Mouse (Mus musculus) erythroblast, embryonic 14.5 days (primary cell): ENCODE data around the gene H2-DMa. TPM values are rescaled to one million over a fixed set of nuclear protein-coding genes. Genes with fewer than 3 reads are reported as not detected.

ENCODE experiments used
- H3K27me3 ChIP-seq: 2 replicates; pipeline ENCODE4 v1.6.1; 2012; ENCODE audit warnings: inconsistent platforms; ENCODE audit not compliant: control insufficient read depth
- H3K36me3 ChIP-seq: 2 replicates; pipeline ENCODE4 v1.6.1; 2012; ENCODE audit warnings: mild to moderate bottlenecking, inconsistent platforms; ENCODE audit not compliant: control insufficient read depth
- H3K4me1 ChIP-seq: 2 replicates; pipeline ENCODE4 v1.6.1; 2012; ENCODE audit warnings: inconsistent platforms; ENCODE audit not compliant: control insufficient read depth
- H3K4me3 ChIP-seq: replicated peaks from 2 replicates; pipeline ENCODE3; 2012; ENCODE audit warnings: moderate library complexity, mild to moderate bottlenecking, inconsistent platforms
- H3K9me3 ChIP-seq: 2 replicates; pipeline ENCODE4 v1.6.1; 2012; ENCODE audit warnings: low read length, inconsistent platforms, mixed read lengths; ENCODE audit not compliant: control insufficient read depth
- GATA1 ChIP-seq: IDR thresholded peaks from 2 replicates; pipeline ENCODE4 v1.6.1; 2012; ENCODE audit warnings: low read length, inconsistent platforms, mixed read lengths
- TAL1 ChIP-seq: IDR thresholded peaks from 3 replicates; pipeline ENCODE4 v1.6.1; 2012; ENCODE audit warnings: low read length, inconsistent platforms, mixed read lengths
- polyA plus RNA-seq: library from polyadenylated mRNA; stranded (reverse); fragments of >175 nt; gene quantifications from 2 replicates; pipeline ENCODE4 v1.2.3, GENCODE M21; 2012

H2-DMa gene
- polyA plus RNA-seq, 1 experiment: 0.46 TPM

DNA sequence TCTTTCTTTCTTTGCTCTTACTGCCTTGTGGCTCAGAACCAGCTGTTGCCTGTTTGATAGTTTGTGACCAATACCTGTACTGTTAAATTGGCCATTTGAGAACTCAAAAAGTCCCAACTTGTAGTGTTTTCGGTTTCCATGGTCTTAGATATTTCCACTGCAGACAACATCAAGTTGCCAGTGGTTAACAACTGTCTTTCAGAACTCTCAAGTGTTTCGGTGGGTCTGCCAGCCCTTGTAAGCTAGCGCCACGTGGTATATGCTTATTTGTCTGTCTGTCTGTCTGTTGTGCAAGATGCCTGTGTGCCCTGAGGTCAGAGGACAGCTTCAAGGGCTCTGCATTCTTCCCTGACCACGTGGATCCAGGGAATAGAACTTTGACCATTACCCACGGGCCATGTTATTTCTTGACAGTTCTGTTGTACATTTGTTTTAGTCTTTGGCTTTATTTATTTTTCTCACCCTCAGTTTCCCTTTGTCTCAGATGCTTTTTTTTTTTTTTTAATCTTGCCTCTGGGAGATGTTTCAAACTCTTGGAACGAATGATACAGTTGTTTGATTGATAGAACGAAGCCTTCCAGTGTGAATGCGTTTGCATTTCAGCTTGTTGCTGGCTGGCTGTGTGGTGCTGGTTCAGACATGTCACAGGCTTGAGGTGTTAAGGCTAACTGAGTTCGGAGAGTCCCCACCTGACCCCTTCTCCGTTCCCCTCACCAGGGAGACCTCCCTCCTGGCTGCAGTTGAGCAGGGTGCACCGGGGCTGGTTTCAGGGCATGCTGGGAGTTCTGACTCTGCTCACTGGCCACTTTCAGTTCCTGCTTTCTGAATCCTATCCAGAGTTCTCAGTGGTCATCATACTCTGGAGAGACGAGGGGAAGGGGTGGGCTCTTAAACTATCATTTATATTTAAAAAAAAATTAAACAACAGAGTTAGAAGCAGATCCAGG lies 60.8 kb downstream of the H2-DMa start:
- Histone ChIP-seq H3K36me3 (no peaks in the 10 kb centered on the region), H3K27me3 (peaks cover 11% of the 10 kb centered on the region), H3K4me1 (peaks cover 3% of the 10 kb centered on the region; the same call in 1 of the 2 replicates), H3K9me3 (peaks cover 12% of the 10 kb centered on the region), H3K4me3 (no peak overlapping the region)
- TF ChIP-seq TAL1 (no peak), GATA1 (no peak)

DNA sequence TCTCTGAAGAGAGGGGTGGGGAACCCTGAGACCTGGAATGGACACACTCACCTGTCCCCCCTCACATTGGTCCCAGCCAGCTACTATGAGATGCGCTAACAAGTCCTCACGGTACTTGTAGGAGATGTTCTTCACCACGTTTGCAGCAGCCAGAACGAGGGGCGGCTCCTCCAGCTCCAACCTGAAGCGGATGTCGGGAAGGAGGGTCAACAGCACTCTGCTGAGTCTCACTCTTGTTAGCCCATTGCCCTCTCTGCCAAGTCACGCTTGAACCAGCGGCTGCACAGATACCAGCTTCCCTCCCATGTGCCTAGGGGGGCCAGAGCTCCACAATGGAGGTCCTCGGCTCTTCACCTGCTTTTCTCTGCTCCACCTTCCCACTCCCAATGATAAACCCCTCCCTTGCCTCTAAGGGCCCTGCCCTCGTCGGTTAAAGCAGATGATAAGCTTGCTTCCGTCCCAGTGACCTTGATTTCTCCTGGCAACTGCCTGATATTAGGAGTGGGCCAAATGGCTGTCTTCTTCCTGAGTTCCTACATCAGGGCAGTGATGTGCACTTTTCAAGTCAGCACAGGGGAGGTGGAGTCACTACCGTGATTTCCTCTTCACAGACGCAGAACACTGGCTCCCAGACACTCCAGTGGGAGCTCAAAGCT lies 64.4 kb downstream of the H2-DMa start:
- TF ChIP-seq GATA1 (no peak), TAL1 (no peak)
- H3K4me1 ChIP-seq: peaks cover 23% of the 10 kb centered on the region
- H3K4me3 ChIP-seq: no peak overlapping the region
- H3K9me3 ChIP-seq: no peaks in the 10 kb centered on the region
- H3K36me3 ChIP-seq: no peaks in the 10 kb centered on the region
- peaks cover 39% of the 10 kb centered on the region for H3K27me3 ChIP-seq

DNA sequence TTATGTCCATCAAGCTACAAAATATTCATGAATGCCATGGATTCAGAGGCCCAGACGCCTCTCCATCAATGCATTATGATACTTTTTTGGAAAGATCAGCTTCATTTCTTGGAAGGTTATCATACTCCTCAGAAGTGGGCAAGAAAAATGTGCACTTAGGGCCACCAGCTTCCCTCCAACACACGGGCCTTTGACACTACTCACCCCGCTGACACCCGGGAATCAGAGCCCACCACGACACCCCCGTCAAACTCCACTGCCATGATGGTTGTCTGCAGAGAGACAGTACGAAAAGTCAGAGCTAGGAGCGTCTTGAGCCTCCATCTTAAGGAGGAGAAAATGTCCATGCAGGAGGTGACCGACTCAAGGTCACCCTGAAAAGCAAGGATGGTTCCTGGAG lies 66.2 kb downstream of the H2-DMa start:
- Histone ChIP-seq H3K9me3 (no peaks in the 10 kb centered on the region), H3K27me3 (peaks cover 51% of the 10 kb centered on the region), H3K4me1 (peaks cover 23% of the 10 kb centered on the region), H3K4me3 (no peak overlapping the region), H3K36me3 (no peaks in the 10 kb centered on the region)
- TF ChIP-seq GATA1 (no peak), TAL1 (no peak)

DNA sequence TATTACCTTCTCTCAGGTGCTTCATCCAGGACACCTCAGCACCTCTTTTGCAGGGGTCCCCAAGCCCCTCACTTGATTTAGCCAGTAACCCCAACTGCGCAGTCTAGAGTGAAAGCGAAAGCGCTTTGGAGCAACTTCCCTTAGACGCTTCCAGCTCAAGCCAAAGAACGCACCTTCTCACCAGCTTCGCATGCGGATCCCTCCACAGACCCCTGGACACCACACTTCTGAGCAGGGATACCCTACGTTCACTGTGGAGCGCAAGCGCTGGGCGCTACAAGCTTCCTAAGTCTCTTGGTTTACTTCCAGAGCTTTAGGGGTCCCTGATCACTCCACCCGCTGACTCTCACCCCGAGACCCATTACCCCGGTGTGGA lies 67.5 kb downstream of the H2-DMa start:
- Histone ChIP-seq H3K36me3 (no peaks in the 10 kb centered on the region), H3K9me3 (no peaks in the 10 kb centered on the region), H3K4me1 (peaks cover 23% of the 10 kb centered on the region), H3K4me3 (peak overlapping the region; percentile 80), H3K27me3 (peaks cover 58% of the 10 kb centered on the region)
- TF ChIP-seq GATA1 (no peak), TAL1 (no peak)

DNA sequence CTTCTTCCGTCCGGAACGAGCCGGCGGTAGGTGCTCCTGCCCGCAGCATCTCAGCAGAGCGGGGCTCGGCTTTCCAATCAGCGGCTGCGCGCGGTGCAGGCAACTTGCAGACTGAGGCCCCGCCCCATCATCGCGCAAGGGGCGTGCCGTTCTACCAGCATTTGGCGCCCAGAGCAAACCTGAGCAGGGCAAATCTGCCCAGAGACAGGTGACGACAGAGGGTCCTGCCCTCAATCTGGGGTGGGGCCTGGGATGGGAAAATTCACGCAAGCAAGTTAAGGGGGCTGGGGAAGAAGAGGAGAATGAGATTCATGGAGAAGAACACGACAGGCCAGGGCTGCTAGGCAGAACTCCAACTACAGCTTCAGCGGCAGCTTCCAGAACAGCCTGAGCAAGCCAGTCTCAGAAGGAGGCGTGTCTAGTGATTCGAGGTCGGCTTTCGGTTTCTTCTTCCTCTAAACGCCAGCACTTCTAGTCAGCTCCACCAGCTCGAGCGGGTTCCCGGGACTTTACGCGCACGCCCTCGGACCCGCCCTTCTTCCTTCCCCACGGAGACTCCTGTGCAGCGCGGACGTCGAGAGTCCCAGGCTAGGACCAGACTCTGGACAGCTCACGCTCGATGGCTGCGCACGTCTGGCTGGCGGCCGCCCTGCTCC lies 68.0 kb downstream of the H2-DMa start, which contains the start of the genes Tap1 and Psmb9:
Gene Tap1, plus strand, starts transcription at position 293 of the 656 bp plus-strand sequence.
Gene Psmb9, minus strand, starts transcription at position 504 of the 656 bp plus-strand sequence.
- H3K27me3 ChIP-seq: peaks cover 63% of the 10 kb centered on the region
- no peaks in the 10 kb centered on the region for H3K9me3 ChIP-seq
- peaks cover 23% of the 10 kb centered on the region for H3K4me1 ChIP-seq
- no peaks in the 10 kb centered on the region for H3K36me3 ChIP-seq
- H3K4me3 ChIP-seq: peak within 1 kb of the TSS; percentile 80
- TF ChIP-seq TAL1 (no peak), GATA1 (no peak)

DNA sequence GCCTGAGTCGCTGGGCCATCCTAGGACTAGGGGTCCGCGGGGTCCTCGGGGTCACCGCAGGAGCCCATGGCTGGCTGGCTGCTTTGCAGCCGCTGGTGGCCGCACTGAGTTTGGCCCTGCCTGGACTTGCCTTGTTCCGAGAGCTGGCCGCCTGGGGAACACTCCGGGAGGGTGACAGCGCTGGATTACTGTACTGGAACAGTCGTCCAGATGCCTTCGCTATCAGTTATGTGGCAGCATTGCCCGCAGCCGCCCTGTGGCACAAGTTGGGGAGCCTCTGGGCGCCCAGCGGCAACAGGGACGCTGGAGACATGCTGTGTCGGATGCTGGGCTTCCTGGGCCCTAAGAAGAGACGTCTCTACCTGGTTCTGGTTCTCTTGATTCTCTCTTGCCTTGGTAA lies 68.7 kb downstream of the H2-DMa start:
- no peaks in the 10 kb centered on the region for H3K36me3 ChIP-seq
- TF ChIP-seq GATA1 (no peak), TAL1 (no peak)
- peak overlapping the region; percentile 80 for H3K4me3 ChIP-seq
- H3K9me3 ChIP-seq: no peaks in the 10 kb centered on the region
- peaks cover 23% of the 10 kb centered on the region for H3K4me1 ChIP-seq
- H3K27me3 ChIP-seq: peaks cover 68% of the 10 kb centered on the region

Other genes starting within 250 kb of the H2-DMa start
- gene Gm7029, start 245.7 kb upstream of the H2-DMa start, polyA plus RNA-seq: not detected in 2 replicates
- 24.3 and 25.8 TPM in 2 replicates for gene Kifc1, start 228.9 kb upstream of the H2-DMa start, polyA plus RNA-seq
- 0.08 TPM in 1 of 2 replicates, not detected in the other for gene Platr17, start 214.4 kb upstream of the H2-DMa start, polyA plus RNA-seq
- gene Daxx, start 210.1 kb upstream of the H2-DMa start, polyA plus RNA-seq: 1.4 TPM in 2 replicates
- 14.7 and 21.8 TPM in 2 replicates for gene Tapbp, start 203.6 kb upstream of the H2-DMa start, polyA plus RNA-seq
- 5.6 and 5.7 TPM in 2 replicates for gene Zbtb22, start 203.6 kb upstream of the H2-DMa start, polyA plus RNA-seq
- 3.1 and 3.5 TPM in 2 replicates for gene Rgl2, start 190.0 kb upstream of the H2-DMa start, polyA plus RNA-seq
- 48.7 and 66.5 TPM in 2 replicates for gene Pfdn6, start 179.2 kb upstream of the H2-DMa start, polyA plus RNA-seq
- gene Wdr46, start 178.9 kb upstream of the H2-DMa start, polyA plus RNA-seq: 6.0 and 6.7 TPM in 2 replicates
- gene B3galt4, start 168.1 kb upstream of the H2-DMa start, polyA plus RNA-seq: 0.21 and 0.45 TPM in 2 replicates
- 10.1 and 11.6 TPM in 2 replicates for gene Vps52, start 163.7 kb upstream of the H2-DMa start, polyA plus RNA-seq
- 11.8 and 13.8 TPM in 2 replicates for gene Rps18, start 163.5 kb upstream of the H2-DMa start, polyA plus RNA-seq
- gene H2-K1, start 119.2 kb upstream of the H2-DMa start, polyA plus RNA-seq: 0.91 and 0.94 TPM in 2 replicates
- 1.8 and 2.5 TPM in 2 replicates for gene Ring1, start 94.9 kb upstream of the H2-DMa start, polyA plus RNA-seq
- 1.4 TPM in 2 replicates for gene H2-Ke6, start 91.5 kb upstream of the H2-DMa start, polyA plus RNA-seq
- gene Slc39a7, start 87.9 kb upstream of the H2-DMa start, polyA plus RNA-seq: 3.5 TPM in 2 replicates
- 10.1 and 11.3 TPM in 2 replicates for gene Rxrb, start 87.7 kb upstream of the H2-DMa start, polyA plus RNA-seq
- gene Col11a2, start 80.1 kb upstream of the H2-DMa start, polyA plus RNA-seq: 0.45 and 0.56 TPM in 2 replicates
- gene H2-Oa, start 27.2 kb upstream of the H2-DMa start, polyA plus RNA-seq: 0.04 and 0.14 TPM in 2 replicates
- 28.3 and 30.4 TPM in 2 replicates for gene Brd2, start 3.1 kb downstream of the H2-DMa start, polyA plus RNA-seq
- not detected in 2 replicates for gene H2-DMb2, start 23.8 kb downstream of the H2-DMa start, polyA plus RNA-seq
- not detected in 2 replicates for gene H2-DMb1, start 33.5 kb downstream of the H2-DMa start, polyA plus RNA-seq
- gene Tap1, start 68.0 kb downstream of the H2-DMa start, polyA plus RNA-seq: 0.05 and 0.06 TPM in 2 replicates
- gene Psmb9, start 68.2 kb downstream of the H2-DMa start, polyA plus RNA-seq: 0.05 and 0.10 TPM in 2 replicates
- gene Psmb8, start 78.2 kb downstream of the H2-DMa start, polyA plus RNA-seq: 0.24 and 0.28 TPM in 2 replicates
- 0.83 and 1.0 TPM in 2 replicates for gene Tap2, start 84.0 kb downstream of the H2-DMa start, polyA plus RNA-seq
- gene H2-Ob, start 119.4 kb downstream of the H2-DMa start, polyA plus RNA-seq: not detected in 2 replicates
- gene H2-Ab1, start 138.1 kb downstream of the H2-DMa start, polyA plus RNA-seq: 0.14 TPM in 1 of 2 replicates, not detected in the other
- gene H2-Aa, start 168.3 kb downstream of the H2-DMa start, polyA plus RNA-seq: not detected in 2 replicates
- 0.05 TPM in 1 of 2 replicates, not detected in the other for gene H2-Eb1, start 186.3 kb downstream of the H2-DMa start, polyA plus RNA-seq
- gene H2-Eb2, start 206.1 kb downstream of the H2-DMa start, polyA plus RNA-seq: not detected in 2 replicates
- not detected in 2 replicates for gene Btnl2, start 235.3 kb downstream of the H2-DMa start, polyA plus RNA-seq